Mouse (Mus musculus) ES-E14 (cell line): ENCODE measurements around the gene Lipn. TPM values are rescaled to one million over a fixed set of nuclear protein-coding genes. Genes with fewer than 3 reads are reported as not detected.

Source experiments
- DNase-seq: peaks from one replicate; pipeline ENCODE4 v3.0.0-alpha.2; 2013; ENCODE audit warnings: low read depth, low spot score
- H3K27ac ChIP-seq: 2 replicates; pipeline ENCODE4 v1.5.1; 2012; ENCODE audit warnings: low read depth, mild to moderate bottlenecking, low read length, moderate library complexity, mixed read lengths; ENCODE audit not compliant: poor library complexity, insufficient read depth, severe bottlenecking
- H3K36me3 ChIP-seq: 2 replicates; pipeline ENCODE4 v1.6.1; 2012; ENCODE audit warnings: mild to moderate bottlenecking, low read length, moderate library complexity, mixed read lengths; ENCODE audit not compliant: control insufficient read depth, poor library complexity, insufficient read depth, severe bottlenecking
- H3K4me1 ChIP-seq, 2 experiments: fragments of 150-350 bp in 1 of 2; sonication (generic) in 1 of 2; 2 replicates each; pipeline ENCODE4 v1.6.1; 2012; ENCODE audit warnings: low read length in 2 of 2, mild to moderate bottlenecking in 1 of 2, mixed read lengths in 1 of 2; ENCODE audit not compliant: control insufficient read depth in 2 of 2, insufficient read depth in 2 of 2, poor library complexity in 1 of 2
- H3K4me3 ChIP-seq, 2 experiments: fragments of 150-350 bp in 1 of 2; sonication (generic) in 1 of 2; 2 replicates each; pipeline ENCODE4 v1.5.1; 2012; ENCODE audit warnings: low read length in 2 of 2, low read depth in 1 of 2, mild to moderate bottlenecking in 1 of 2, mixed read lengths in 1 of 2; ENCODE audit not compliant: insufficient read depth in 1 of 2, poor library complexity in 1 of 2, severe bottlenecking in 1 of 2
- H3K9ac ChIP-seq: 2 replicates; pipeline ENCODE4 v1.6.1; 2012; ENCODE audit warnings: low read depth, mild to moderate bottlenecking, low read length, mixed read lengths; ENCODE audit not compliant: poor library complexity, insufficient read depth, severe bottlenecking
- H3K9me3 ChIP-seq: fragments of 150-350 bp; sonication (generic); 2 replicates; pipeline ENCODE4 v1.6.1; 2012; ENCODE audit warnings: low read depth, mild to moderate bottlenecking, low read length; ENCODE audit not compliant: control insufficient read depth, insufficient read depth
- CHD2 ChIP-seq: IDR thresholded peaks from 2 replicates; pipeline ENCODE4 v1.6.1; 2014; ENCODE audit warnings: mild to moderate bottlenecking, low read depth, low read length, inconsistent platforms
- HCFC1 ChIP-seq: IDR thresholded peaks from 2 replicates; pipeline ENCODE4 v1.6.1; 2012; ENCODE audit warnings: low read length, inconsistent platforms, borderline replicate concordance; ENCODE audit not compliant: insufficient read depth
- MAFK ChIP-seq: IDR thresholded peaks from 2 replicates; pipeline ENCODE4 v1.6.1; 2014; ENCODE audit warnings: mild to moderate bottlenecking, low read depth, low read length, inconsistent platforms; ENCODE audit not compliant: insufficient read depth
- ZC3H11A ChIP-seq: IDR thresholded peaks from 2 replicates; pipeline ENCODE4 v1.6.1; 2012; ENCODE audit warnings: low read depth, mild to moderate bottlenecking, inconsistent platforms, low read length, borderline replicate concordance
- ZNF384 ChIP-seq: IDR thresholded peaks from 2 replicates; pipeline ENCODE4 v1.6.1; 2012; ENCODE audit warnings: low read depth, low read length, inconsistent platforms
- in situ Hi-C, 2 experiments: fragments of 600-800 bp; cut with MboI; formaldehyde crosslinking; loops; one replicate each; pipeline ENCODE4 v1.15.1; 2025; ENCODE audit warnings: low sequenced_read_pairs in 2 of 2, inconsistent platforms in 1 of 2; ENCODE audit not compliant: unreplicated experiment in 2 of 2
- total RNA-seq: library from RNA; depleted of rRNA; stranded (reverse); fragments of 300-350 nt; gene quantifications from 2 replicates; pipeline ENCODE4 v1.2.3, GENCODE M21; 2012

Lipn gene
- total RNA-seq, 1 experiment, result not detected

- Histone ChIP-seq H3K27ac (no peak overlapping the region), H3K4me1 (no peaks in the 10 kb centered on the region), H3K4me3 (no peak overlapping the region), H3K9ac (no peak overlapping the region), H3K9me3 (no peaks in the 10 kb centered on the region), H3K36me3 (no peaks in the 10 kb centered on the region)
- in situ Hi-C loops, result no loop called here
- TF ChIP-seq CHD2 (no peak), ZNF384 (no peak), MAFK (no peak), HCFC1 (no peak), ZC3H11A (no peak)
- DNase-seq, result no peak
Measured at GRCm38 (mm10) chr19:34064059-34064458, 3.1 kb upstream of the Lipn start.

GRCm38 (mm10) chr19:34074239-34074638 lies 7.1 kb downstream of the Lipn start:
- H3K9ac ChIP-seq, result no peak overlapping the region
- in situ Hi-C loops, result no loop called here

GRCm38 (mm10) chr19:34078130-34078529 lies 11.0 kb downstream of the Lipn start:
- in situ Hi-C loops, result no loop called here
- Histone ChIP-seq H3K9me3 (no peaks in the 10 kb centered on the region), H3K36me3 (no peaks in the 10 kb centered on the region), H3K4me3 (no peak overlapping the region), H3K4me1 (no peaks in the 10 kb centered on the region), H3K9ac (no peak overlapping the region), H3K27ac (no peak overlapping the region)
- TF ChIP-seq ZNF384, result no peak
- no peak for TF ChIP-seq MAFK
- no peak for TF ChIP-seq HCFC1
- no peak for TF ChIP-seq ZC3H11A
- TF ChIP-seq CHD2, result no peak
- DNase-seq, result no peak

More at GRCm38 (mm10) chr19:34074239-34074638, 7.1 kb downstream of the Lipn start:
- no peaks in the 10 kb centered on the region for H3K36me3 ChIP-seq
- H3K9me3 ChIP-seq, result no peaks in the 10 kb centered on the region
- H3K27ac ChIP-seq, result no peak overlapping the region
- no peak overlapping the region for H3K4me3 ChIP-seq
- TF ChIP-seq ZNF384 (no peak), ZC3H11A (no peak), MAFK (no peak), CHD2 (no peak), HCFC1 (no peak)
- no peaks in the 10 kb centered on the region for H3K4me1 ChIP-seq
- DNase-seq, result no peak

- no peak overlapping the region for H3K4me3 ChIP-seq
- TF ChIP-seq ZC3H11A (no peak), MAFK (no peak), CHD2 (no peak), ZNF384 (no peak), HCFC1 (no peak)
- no peak overlapping the region for H3K9ac ChIP-seq
- H3K36me3 ChIP-seq, result no peaks in the 10 kb centered on the region
- H3K27ac ChIP-seq, result no peak overlapping the region
- H3K4me1 ChIP-seq, result no peaks in the 10 kb centered on the region
- in situ Hi-C loops, result no loop called here
- no peaks in the 10 kb centered on the region for H3K9me3 ChIP-seq
- DNase-seq, result no peak
Measured at GRCm38 (mm10) chr19:34089011-34089680, 22.0 kb downstream of the Lipn start.

GRCm38 (mm10) chr19:34095381-34095780 lies 28.2 kb downstream of the Lipn start:
- H3K4me3 ChIP-seq, result no peak overlapping the region
- TF ChIP-seq MAFK (no peak), ZC3H11A (no peak), ZNF384 (no peak), HCFC1 (no peak), CHD2 (no peak)
- in situ Hi-C loops, result no loop called here
- no peaks in the 10 kb centered on the region for H3K4me1 ChIP-seq
- H3K27ac ChIP-seq, result no peak overlapping the region
- no peak overlapping the region for H3K9ac ChIP-seq
- H3K9me3 ChIP-seq, result no peaks in the 10 kb centered on the region
- DNase-seq, result no peak
- H3K36me3 ChIP-seq, result no peaks in the 10 kb centered on the region
